Mouse (Mus musculus): Measurements from ENCODE around the gene BC028528.
A peak's percentile ranks its signal among the peaks of the same experiment; 100 is the strongest.

DNA sequence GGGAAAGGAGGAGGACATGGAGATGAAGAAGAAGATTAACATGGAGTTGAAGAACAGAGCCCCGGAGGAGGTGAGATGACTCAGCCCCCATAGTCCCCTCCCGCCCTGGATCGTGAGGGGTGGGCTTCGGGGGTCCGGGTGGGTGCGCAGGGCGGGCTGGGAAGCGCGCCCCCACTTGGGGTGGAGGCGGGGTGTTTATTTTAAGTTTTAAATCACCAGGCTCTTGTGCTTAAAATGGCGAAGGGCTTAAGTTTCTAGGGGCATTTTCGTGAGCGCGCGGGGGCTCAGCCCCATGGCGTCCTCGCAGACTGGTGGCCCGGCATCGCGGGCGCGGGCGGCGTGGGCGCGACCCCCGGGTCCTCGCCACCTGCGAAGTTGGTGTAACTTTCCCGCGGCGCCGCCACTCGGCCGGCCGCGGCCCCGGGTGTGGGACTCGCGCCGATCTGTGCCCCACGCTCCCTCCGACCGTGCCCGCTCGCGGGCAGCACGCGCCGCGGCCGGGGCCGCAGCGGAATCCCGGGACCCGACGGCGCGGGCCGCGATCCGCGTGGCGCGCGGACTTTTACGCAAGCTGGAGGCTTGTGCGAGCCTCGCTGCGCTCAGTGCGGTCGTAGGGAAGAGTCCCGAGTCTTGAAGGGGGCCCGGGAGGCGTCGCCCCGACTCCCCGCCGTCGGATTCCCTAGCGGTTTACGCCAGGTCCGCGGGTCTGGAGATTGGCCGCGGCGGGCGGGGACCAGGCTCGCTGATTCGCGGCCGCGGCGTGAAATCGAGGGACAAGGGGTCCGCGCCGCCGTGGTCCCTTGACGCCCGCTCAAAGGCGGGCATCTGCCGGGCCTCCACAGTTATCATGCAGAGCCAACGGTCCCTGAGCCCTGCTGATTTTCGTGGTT is 38.0 kb upstream of the BC028528 start:
- no peak for TF ChIP-seq CHD2 (IDR thresholded peaks at IDR 0.05; ENCODE audit: low read depth, low read length)
- TF ChIP-seq HCFC1 (IDR thresholded peaks at IDR 0.05; ENCODE audit: borderline replicate concordance, insufficient read depth, low read length): 0 out of 2 replicates have a peak, but pooled peaks have one; percentile 3
- no peak for TF ChIP-seq ZNF384 (IDR thresholded peaks at IDR 0.05; ENCODE audit: low read depth, low read length)
- TF ChIP-seq ZC3H11A (IDR thresholded peaks at IDR 0.05; ENCODE audit: borderline replicate concordance, low read depth, low read length): no peak

Measured in ES-E14 (cell line).